Mouse (Mus musculus): ENCODE data around the gene Sparcl1.

DNA sequence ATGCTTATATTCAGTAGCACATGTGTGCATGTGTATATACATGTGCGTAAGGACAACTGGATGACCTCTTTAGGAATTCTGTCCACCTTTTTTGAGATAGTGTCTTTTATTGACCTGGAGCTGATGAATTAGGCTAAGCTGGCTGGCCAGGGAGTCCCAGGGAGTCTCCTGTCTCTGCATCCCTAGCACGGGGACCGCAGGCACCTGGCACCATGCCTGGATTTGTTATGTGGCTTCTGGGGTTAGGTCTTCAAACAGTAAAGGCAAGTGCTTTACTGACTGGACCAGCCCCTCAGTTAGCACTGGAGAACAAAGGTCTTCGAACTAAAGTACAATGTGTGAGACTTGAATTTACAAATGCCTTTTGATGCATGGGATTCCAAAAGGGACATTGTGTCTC, 30.5 kb upstream of the Sparcl1 start:
- TF ChIP-seq CTCF (IDR thresholded peaks at IDR 0.05; ENCODE audit: borderline replicate concordance, extremely low read depth, insufficient read depth, insufficient read length) (no peak), POLR2A (IDR thresholded peaks at IDR 0.05; ENCODE audit: borderline replicate concordance, extremely low read depth, insufficient read depth, insufficient read length, poor library complexity, severe bottlenecking) (no peak)
